Mouse (Mus musculus): ENCODE data around the gene Rnf157. TPM values are rescaled to one million over a fixed set of nuclear protein-coding genes. Genes with fewer than 3 reads are reported as not detected.
A peak's percentile ranks its signal among the peaks of the same experiment; 100 is the strongest.

The Rnf157 gene
- polyA plus RNA-seq, 1 experiment from 2014 or later, result 14.1 TPM

DNA sequence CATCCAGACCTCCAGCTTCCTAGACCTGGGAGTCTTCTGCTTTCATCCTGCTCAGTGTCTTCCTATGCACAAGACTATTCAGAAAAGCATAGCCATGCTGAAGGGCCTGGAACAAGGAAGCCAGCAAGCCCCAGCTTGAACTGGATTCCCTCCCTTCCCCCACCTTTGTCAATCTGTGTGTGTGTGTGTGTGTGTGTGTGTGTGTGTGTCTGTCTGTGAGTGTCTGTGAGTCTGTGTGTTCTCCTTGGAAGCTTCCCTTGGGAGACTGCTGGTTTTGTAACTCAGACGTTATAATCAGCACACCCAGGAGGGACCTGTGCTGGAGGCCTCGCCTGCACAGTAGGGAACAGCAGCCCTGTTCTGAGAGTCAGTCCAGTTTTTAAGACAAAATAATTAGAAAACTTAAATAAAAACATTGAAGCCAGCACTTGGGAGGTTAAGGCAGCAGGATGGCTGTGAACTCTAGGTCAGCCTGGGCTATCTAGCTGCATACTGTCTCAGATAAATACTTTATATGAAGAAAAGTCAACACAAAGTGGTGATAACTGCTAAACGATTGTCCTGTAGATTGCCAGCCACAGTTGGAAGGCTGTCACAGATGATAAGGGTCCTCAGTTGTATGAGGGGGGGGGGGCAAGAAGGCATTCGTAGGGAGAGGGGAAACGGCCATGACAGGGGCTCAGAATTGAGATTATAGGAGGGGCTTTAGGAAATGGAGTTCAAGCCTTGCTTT, 23.3 kb upstream of the Rnf157 start:
- peak overlapping the region; percentile 55 for H3K4me2 ChIP-seq (replicated peaks; ENCODE audit: low read depth, low read length)
- peak overlapping the region; percentile 56; the same call in 1 of the 2 replicates for H3K4me3 ChIP-seq (ENCODE audit: low read length)
- H3K27ac ChIP-seq (ENCODE audit: low read depth, low read length), result no peak overlapping the region; the same call in 1 of the 2 replicates
- H3K9ac ChIP-seq (ENCODE audit: low read depth, low read length), result peak overlapping the region; percentile 18; the same call in 1 of the 2 replicates
- H3K4me1 ChIP-seq (ENCODE audit: control insufficient read depth, insufficient read depth, low read length), result peaks cover 32% of the 10 kb centered on the region
- H3K27me3 ChIP-seq (ENCODE audit: control insufficient read depth, insufficient read depth, low read length), result no peaks in the 10 kb centered on the region
- H3K9me3 ChIP-seq (ENCODE audit: control insufficient read depth, low read length), result no peaks in the 10 kb centered on the region
- ATAC-seq (ENCODE audit: low FRiP score, low TSS enrichment), result no peak
- peaks cover 29% of the 10 kb centered on the region for H3K36me3 ChIP-seq (ENCODE audit: control insufficient read depth, insufficient read depth, low read length)
- 63% methylated on average over 5 of the region's 5 CpGs for whole genome bisulfite sequencing

DNA sequence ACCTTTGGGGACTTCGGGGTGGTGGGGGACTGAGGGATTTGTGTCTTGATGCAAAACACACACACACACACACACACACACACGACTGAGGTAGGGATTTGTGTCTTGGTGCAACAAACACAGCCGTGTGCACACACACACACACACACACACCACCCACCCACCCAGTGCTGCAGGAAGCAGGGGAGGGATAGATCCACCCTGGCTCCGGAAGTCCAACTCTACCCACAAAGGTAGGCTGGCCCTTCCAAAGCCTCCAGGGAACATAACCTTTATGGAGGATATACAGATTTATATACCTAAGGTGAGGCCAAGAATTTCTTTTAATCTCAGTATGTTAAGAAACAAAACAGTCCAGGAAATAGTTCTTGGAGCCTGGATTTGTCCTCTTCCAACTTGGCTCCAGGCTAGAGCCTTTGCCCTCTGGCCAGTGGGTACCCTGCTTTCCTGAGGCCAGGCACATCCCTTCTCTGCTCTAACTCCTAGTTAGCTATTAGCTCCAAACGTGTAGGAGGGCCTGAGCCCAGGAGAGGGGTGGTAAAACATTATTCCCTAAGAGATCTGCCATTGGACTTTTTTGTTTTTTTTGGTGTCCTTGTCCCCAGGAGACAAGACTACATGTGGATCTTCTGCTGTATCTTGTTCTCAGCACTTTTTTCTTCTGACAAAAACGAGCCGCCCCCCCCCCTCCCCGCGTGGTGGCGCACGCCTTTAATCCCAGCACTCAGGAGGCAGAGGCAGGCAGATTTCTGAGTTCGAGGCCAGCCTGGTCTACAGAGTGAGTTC, 22.3 kb upstream of the Rnf157 start:
- Histone ChIP-seq H3K36me3 (ENCODE audit: control insufficient read depth, insufficient read depth, low read length) (peaks cover 29% of the 10 kb centered on the region), H3K4me1 (ENCODE audit: control insufficient read depth, insufficient read depth, low read length) (peaks cover 32% of the 10 kb centered on the region), H3K27me3 (ENCODE audit: control insufficient read depth, insufficient read depth, low read length) (no peaks in the 10 kb centered on the region), H3K9ac (ENCODE audit: low read depth, low read length) (peak overlapping the region; percentile 68), H3K9me3 (ENCODE audit: control insufficient read depth, low read length) (no peaks in the 10 kb centered on the region), H3K4me2 (replicated peaks; ENCODE audit: low read depth, low read length) (peak overlapping the region; percentile 55), H3K27ac (ENCODE audit: low read depth, low read length) (peak overlapping the region; percentile 92), H3K4me3 (ENCODE audit: low read length) (peak overlapping the region; percentile 56)
- no peak; the same call in 1 of the 2 replicates for ATAC-seq (ENCODE audit: low FRiP score, low TSS enrichment)
- WGBS, result 47% methylated on average over 12 of the region's 12 CpGs

DNA sequence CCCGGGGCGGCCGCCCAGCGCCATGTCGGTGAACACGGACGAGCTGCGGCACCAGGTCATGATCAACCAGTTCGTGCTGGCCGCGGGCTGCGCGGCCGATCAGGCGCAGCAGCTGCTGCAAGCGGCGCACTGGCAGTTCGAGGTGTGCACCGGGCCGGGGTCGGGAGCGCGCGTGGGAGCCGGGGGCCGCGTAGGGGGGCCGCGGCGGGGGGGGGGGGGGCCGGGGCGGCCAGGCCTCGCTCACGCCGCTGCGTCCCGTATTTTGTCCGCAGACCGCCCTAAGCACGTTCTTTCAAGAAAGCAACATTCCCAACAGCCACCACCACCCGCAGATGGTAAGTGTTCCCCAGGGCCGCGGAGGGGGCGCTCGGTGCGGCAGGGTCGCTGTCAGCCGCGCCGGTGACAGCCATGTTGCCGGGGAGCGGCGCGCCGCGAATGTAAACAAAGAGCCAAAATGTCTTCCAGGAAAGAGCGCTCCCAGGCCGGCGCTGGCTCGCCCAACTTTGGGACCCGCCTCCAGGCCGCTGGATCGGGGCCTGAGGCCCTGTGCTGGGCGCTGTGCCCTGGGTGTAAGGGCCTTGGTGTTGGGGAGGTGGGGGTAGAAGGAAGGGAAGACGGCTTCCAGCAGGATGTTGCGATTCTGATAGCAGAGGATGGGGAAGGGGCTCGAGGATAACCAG, 21.6 kb upstream of the Rnf157 start:
- WGBS, result under 1% methylated on average over 42 of the region's 67 CpGs
- ATAC-seq (ENCODE audit: low FRiP score, low TSS enrichment), result peak; percentile 4
- Histone ChIP-seq H3K27me3 (ENCODE audit: control insufficient read depth, insufficient read depth, low read length) (no peaks in the 10 kb centered on the region), H3K9ac (ENCODE audit: low read depth, low read length) (peak overlapping the region; percentile 68), H3K4me2 (replicated peaks; ENCODE audit: low read depth, low read length) (peak overlapping the region; percentile 55), H3K4me1 (ENCODE audit: control insufficient read depth, insufficient read depth, low read length) (peaks cover 28% of the 10 kb centered on the region), H3K4me3 (ENCODE audit: low read length) (peak overlapping the region; percentile 56), H3K9me3 (ENCODE audit: control insufficient read depth, low read length) (no peaks in the 10 kb centered on the region), H3K27ac (ENCODE audit: low read depth, low read length) (peak overlapping the region; percentile 92), H3K36me3 (ENCODE audit: control insufficient read depth, insufficient read depth, low read length) (peaks cover 26% of the 10 kb centered on the region)

DNA sequence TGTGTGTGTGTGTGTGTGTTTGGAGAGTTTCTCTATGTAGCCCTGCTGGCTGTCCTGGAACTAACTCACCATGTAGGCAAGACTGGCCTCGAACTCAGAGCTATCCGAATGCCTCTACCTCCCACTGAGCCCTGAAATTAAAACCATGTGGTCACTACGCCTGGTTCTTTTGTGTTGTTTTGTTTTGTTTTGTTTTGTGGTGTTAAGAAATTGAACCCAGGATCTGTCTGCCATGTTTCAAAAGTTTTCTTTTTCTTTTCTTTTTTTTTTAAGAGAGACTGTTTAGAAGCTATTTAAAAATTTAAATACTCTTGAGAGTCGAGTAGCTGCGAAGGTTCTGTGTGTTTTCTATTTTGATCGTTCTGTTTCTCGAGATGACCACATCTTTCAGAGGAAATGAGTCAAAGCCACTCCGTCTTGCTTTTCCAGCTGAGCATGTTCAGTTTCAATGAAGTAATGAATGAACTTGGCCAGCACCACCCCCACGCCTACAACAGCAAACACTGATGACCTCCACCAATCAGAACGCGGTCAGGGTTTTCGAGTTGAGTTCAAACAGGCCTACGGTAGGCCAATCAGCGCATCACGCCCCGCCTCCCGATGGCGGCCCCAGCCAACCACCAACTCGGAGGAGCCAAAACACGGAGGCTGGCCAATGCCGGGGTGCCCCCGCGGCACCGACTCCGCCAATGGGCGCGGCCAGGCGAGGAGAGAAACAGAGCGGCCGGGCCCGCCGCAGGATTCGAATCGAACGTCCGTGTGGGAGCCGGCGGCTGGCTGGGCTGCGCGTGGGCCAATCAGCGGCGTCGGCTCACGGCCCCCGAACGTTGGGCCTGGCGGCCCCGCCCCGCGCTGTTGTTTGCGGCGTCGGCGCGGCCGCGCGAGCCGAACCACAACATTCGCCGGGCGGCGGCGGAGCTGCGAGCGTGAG, 20.8 kb upstream of the Rnf157 start, which contains the start of gene Ubald2:
Gene Ubald2, plus strand, starts transcription at position 739 of the 931 bp plus-strand sequence.
- Histone ChIP-seq H3K36me3 (ENCODE audit: control insufficient read depth, insufficient read depth, low read length) (peaks cover 20% of the 10 kb centered on the region), H3K4me2 (replicated peaks; ENCODE audit: low read depth, low read length) (peak within 1 kb of the TSS; percentile 55), H3K9me3 (ENCODE audit: control insufficient read depth, low read length) (no peaks in the 10 kb centered on the region), H3K27ac (ENCODE audit: low read depth, low read length) (peak within 1 kb of the TSS; percentile 92), H3K4me3 (ENCODE audit: low read length) (peak within 1 kb of the TSS; percentile 56), H3K4me1 (ENCODE audit: control insufficient read depth, insufficient read depth, low read length) (peaks cover 35% of the 10 kb centered on the region), H3K27me3 (ENCODE audit: control insufficient read depth, insufficient read depth, low read length) (no peaks in the 10 kb centered on the region), H3K9ac (ENCODE audit: low read depth, low read length) (peak within 1 kb of the TSS; percentile 68)
- WGBS, result 3% methylated on average over 65 of the region's 66 CpGs
- ATAC-seq (ENCODE audit: low FRiP score, low TSS enrichment), result peak; percentile 98

DNA sequence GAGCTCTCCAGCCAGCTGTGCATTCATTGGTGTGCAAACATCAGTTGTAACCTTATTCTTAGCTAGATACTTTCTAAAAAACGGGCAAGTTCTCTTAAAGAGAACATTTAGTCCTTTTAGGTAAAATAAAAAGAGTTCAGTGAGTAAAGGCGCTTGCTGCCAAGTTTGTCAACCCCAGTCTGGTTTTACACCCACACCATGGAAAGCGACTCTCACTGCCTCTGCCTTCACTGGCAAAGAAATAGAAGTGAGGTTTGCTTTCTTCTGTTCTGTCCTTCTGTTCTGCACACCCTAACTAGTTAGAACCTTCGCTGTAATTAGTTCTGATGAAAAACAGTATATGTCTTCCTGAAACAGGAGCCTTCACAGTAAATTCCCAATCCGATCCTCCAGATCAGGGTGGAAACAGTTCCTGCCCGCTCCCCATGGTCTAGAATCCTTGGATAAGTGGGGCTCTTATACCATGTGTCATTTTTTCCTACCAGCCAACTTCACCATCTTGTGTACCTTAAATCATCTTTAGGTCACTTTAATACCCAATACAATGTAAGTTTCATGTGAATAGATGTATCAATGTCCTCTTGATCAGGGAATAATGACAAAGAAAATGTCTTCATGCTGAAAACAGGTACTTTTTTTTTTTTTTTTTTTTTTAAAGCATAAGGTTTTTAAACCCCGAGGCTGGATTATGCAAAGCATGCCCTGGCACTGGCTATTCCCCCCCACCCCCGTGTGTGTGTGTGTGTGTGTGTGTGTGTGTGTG, 19.9 kb upstream of the Rnf157 start:
- no peak overlapping the region for H3K27ac ChIP-seq (ENCODE audit: low read depth, low read length)
- H3K9ac ChIP-seq (ENCODE audit: low read depth, low read length), result no peak overlapping the region
- 67% methylated on average over 8 of the region's 8 CpGs for WGBS
- H3K27me3 ChIP-seq (ENCODE audit: control insufficient read depth, insufficient read depth, low read length), result no peaks in the 10 kb centered on the region
- ATAC-seq (ENCODE audit: low FRiP score, low TSS enrichment), result no peak
- no peak overlapping the region for H3K4me2 ChIP-seq (replicated peaks; ENCODE audit: low read depth, low read length)
- peaks cover 36% of the 10 kb centered on the region for H3K4me1 ChIP-seq (ENCODE audit: control insufficient read depth, insufficient read depth, low read length)
- peaks cover 20% of the 10 kb centered on the region for H3K36me3 ChIP-seq (ENCODE audit: control insufficient read depth, insufficient read depth, low read length)
- no peak overlapping the region for H3K4me3 ChIP-seq (ENCODE audit: low read length)
- H3K9me3 ChIP-seq (ENCODE audit: control insufficient read depth, low read length), result no peaks in the 10 kb centered on the region

DNA sequence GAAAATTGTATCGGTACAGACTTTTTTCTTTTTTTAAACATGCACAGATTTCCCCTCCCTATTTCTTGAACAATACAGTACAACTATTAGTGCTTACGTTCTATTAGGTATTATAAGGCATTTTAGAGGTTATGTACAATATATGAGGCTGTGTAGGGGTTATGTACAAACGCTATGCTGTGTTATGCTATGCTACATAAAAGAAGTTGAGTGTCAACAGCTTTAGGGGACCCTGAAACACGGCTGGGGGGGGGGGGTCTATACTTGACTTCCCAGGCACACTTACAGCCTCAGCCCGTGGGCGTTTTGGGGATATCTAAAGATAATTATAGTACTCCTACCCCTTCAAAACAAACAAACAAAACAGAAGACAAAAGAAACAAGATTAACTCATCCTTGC, 19.3 kb upstream of the Rnf157 start:
- ATAC-seq (ENCODE audit: low FRiP score, low TSS enrichment), result no peak
- no peak overlapping the region for H3K4me2 ChIP-seq (replicated peaks; ENCODE audit: low read depth, low read length)
- H3K9ac ChIP-seq (ENCODE audit: low read depth, low read length), result no peak overlapping the region
- WGBS, result 74% methylated on average over 6 of the region's 6 CpGs
- no peak overlapping the region for H3K4me3 ChIP-seq (ENCODE audit: low read length)
- no peaks in the 10 kb centered on the region for H3K9me3 ChIP-seq (ENCODE audit: control insufficient read depth, low read length)
- peaks cover 31% of the 10 kb centered on the region for H3K4me1 ChIP-seq (ENCODE audit: control insufficient read depth, insufficient read depth, low read length)
- H3K36me3 ChIP-seq (ENCODE audit: control insufficient read depth, insufficient read depth, low read length), result peaks cover 13% of the 10 kb centered on the region; the same call in 1 of the 2 replicates
- H3K27me3 ChIP-seq (ENCODE audit: control insufficient read depth, insufficient read depth, low read length), result no peaks in the 10 kb centered on the region
- no peak overlapping the region for H3K27ac ChIP-seq (ENCODE audit: low read depth, low read length)

DNA sequence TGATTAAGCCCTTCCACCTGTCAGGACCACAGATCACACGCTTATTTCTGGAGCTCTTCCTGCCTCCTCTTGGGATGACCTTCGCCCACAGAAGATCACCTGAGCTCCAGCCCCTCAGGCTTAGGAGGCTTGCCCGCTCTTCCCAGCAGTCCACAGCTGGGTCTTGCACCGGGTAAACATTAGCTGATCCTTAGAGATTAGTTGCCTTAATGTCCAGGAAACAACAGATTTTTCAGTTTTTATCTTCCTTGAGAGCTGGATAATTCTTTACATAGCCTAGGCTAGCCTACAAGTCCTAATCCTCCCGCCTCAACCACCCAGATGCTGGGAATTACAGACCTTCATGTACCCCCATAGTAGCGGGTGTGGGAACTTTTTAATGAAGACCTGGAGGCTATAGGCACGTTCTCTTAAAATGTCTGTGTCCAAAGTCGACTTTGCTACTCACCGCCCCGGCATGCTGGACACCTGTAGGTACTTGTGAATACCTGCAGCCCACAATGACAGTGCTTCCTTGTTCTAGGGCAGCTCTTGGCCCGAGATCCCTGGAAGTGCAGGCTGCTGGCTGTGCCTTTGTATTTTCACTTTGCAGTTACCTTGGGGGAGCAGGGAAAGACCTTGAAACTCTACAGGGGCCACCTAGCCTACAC, 18.7 kb upstream of the Rnf157 start:
- H3K27ac ChIP-seq (ENCODE audit: low read depth, low read length), result peak overlapping the region; percentile 37; the same call in 1 of the 2 replicates
- H3K9ac ChIP-seq (ENCODE audit: low read depth, low read length), result no peak overlapping the region

More for the DNA sequence above, 18.7 kb upstream of the Rnf157 start:
- ATAC-seq (ENCODE audit: low FRiP score, low TSS enrichment), result no peak
- H3K4me1 ChIP-seq (ENCODE audit: control insufficient read depth, insufficient read depth, low read length), result peaks cover 25% of the 10 kb centered on the region
- no peaks in the 10 kb centered on the region for H3K27me3 ChIP-seq (ENCODE audit: control insufficient read depth, insufficient read depth, low read length)
- H3K4me2 ChIP-seq (replicated peaks; ENCODE audit: low read depth, low read length), result no peak overlapping the region
- H3K36me3 ChIP-seq (ENCODE audit: control insufficient read depth, insufficient read depth, low read length), result peaks cover 7% of the 10 kb centered on the region; the same call in 1 of the 2 replicates
- no peaks in the 10 kb centered on the region for H3K9me3 ChIP-seq (ENCODE audit: control insufficient read depth, low read length)
- WGBS, result 50% methylated on average over 11 of the region's 11 CpGs
- no peak overlapping the region for H3K4me3 ChIP-seq (ENCODE audit: low read length)

All from kidney, embryonic 14.5 days (tissue).